Mouse (Mus musculus) heart, postnatal 14 days (tissue): ENCODE measurements around the gene Trpm7. TPM values are rescaled to one million over a fixed set of nuclear protein-coding genes. Genes with fewer than 3 reads are reported as not detected.
"Not testable (repeated sequence)": the region's sequence is repeated elsewhere in the genome, so short reads cannot be mapped to it uniquely, and the experiment has no call there.

Experiments used
- DNase-seq, 2 experiments: peaks; one replicate each; pipeline ENCODE4 v3.0.0; 2021 to 2022
- intact Hi-C: fragments of 180-260 bp; cut with DNase I; formaldehyde crosslinking; loops from one replicate; pipeline ENCODE4 v1.15.1; 2025
- long read RNA-seq, 2 experiments: library from polyadenylated mRNA; stranded (forward); transcript quantifications; one replicate each; pipeline ENCODE4 v2.0.0; 2021
- total RNA-seq, 2 experiments: library from RNA; stranded (reverse); gene quantifications; 2 replicates each; pipeline ENCODE4 v1.2.3; 2021

The Trpm7 gene
- total RNA-seq: 10 to 100 TPM; 40.6 to 43.6 TPM
- long read RNA-seq, experiment 1, full-length matches to known transcripts: 2 of 7 reads
- long read RNA-seq, experiment 1, partial matches to known transcripts: 3 of 7 reads
- long read RNA-seq, experiment 1, other reads (novel, unspliced or antisense): 2 of 7 reads
- long read RNA-seq, experiment 2, full-length matches to known transcripts: 2 of 5 reads
- long read RNA-seq, experiment 2, partial matches to known transcripts: 2 of 5 reads
- long read RNA-seq, experiment 2, other reads (novel, unspliced or antisense): 1 of 5 reads

DNA sequence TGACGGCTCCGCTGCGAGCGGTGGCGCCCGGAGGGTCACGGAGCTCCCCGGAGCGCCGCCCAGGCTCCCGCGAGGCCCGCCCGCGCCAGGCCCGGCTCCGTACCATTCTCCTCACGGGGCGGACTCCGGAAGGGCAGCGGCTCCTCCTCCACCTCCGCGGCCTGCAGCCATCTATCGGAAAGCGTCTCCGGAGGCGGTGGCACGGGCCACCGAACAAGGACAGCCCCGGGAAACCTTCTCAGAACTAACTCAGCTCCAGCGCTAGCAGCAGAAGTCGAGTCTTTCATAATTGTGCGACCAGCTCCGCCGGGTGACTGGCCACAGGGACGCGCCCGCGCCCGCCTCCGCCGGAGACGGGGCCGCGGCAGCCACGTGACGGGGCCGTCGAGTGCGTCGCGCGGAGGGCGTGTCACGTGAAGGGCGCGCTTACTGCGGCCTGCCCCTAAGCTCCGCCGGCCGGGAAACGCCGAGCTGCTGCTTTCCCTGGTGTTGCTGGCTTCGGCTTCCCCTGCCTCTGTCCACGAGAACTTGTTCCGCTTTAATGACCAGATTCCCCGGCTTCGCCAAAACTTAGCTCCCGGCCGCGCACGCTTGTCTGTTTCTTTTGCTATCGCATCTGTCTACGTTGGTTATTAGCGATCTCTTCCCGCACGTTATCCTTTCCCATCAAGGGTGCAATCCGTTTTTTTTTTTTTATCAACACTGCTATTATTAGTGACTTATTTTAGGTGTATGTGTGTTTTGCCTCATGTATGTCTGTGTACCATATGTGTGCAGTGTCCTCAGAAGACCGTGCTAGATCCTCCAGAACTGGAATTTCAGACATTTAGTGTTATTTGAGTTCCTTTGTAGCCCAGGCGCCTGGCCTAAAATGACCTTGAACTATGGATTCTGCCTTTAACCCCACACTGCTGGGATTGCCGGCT lies at the start of gene Trpm7:
Trpm7 (minus strand) TSS at position 360 of the 926 bp plus-strand sequence.
- peak; percentile 94 to 95 for DNase-seq
- intact Hi-C loops: loop anchor here (1.0 kb wide), 1 partner anchor 57 kb away; the partner anchor contains the start of gene Sppl2a

- no peak for DNase-seq
- intact Hi-C loops: no loop called here
Observed at GRCm38 (mm10) chr2:126920358-126921060, 44.5 kb upstream of the Trpm7 start.

DNA sequence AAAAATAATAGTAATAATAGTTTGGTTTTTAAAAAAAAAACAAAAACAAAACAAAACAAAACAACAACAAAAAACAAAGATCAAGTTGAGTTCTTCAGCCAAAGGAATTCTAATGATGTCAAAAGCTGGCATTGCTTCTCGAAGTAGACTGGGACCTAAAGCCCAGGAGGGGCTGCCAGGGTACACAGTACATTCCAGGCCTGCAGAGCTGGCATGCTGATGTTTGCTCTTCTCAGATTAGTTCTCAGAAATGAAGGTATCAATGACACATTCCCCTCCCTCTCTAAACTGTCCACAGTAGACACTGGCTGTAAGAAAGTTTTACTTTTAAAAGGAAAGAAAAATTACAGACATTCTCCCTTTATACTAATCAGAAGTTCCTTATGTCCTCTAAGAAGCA lies 40.2 kb upstream of the Trpm7 start:
- intact Hi-C loops: no loop called here
- DNase-seq: no peak

- intact Hi-C loops: no loop called here
- peak in 1 of 2 experiments; percentile 8 for DNase-seq
Observed at GRCm38 (mm10) chr2:126914096-126914495, 38.1 kb upstream of the Trpm7 start.

GRCm38 (mm10) chr2:126904162-126904561 lies 28.1 kb upstream of the Trpm7 start:
- intact Hi-C loops: no loop called here

GRCm38 (mm10) chr2:126897511-126897910 lies 21.5 kb upstream of the Trpm7 start:
- peak; percentile 10 to 28 for DNase-seq
- intact Hi-C loops: no loop called here

More at GRCm38 (mm10) chr2:126904162-126904561, 28.1 kb upstream of the Trpm7 start:
- no peak for DNase-seq

GRCm38 (mm10) chr2:126896941-126897340 lies 20.9 kb upstream of the Trpm7 start:
- no peak for DNase-seq
- intact Hi-C loops: no loop called here

- DNase-seq: no peak
- intact Hi-C loops: no loop called here
Observed at GRCm38 (mm10) chr2:126894245-126894644, 18.2 kb upstream of the Trpm7 start.

- no peak for DNase-seq
- intact Hi-C loops: no loop called here
Observed at GRCm38 (mm10) chr2:126892316-126892715, 16.3 kb upstream of the Trpm7 start.

DNA sequence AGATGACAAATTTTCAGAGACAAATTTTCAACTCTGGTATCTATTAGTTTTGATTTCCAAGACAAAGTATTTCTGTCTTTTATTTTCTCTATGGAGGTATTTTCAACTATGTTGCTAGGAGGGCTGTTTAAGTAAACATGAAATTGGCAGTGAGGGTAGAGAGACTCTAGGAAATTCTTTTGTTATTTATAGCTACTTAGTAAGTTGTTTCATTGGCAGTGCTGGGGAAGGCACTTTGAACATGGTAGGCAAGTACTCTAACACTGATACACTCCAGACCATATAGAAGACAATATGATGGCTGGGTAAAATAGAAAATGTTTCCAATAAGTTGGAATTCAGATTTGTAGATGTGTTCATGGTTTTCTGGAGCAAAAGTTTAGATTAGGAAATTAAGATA lies 15.7 kb upstream of the Trpm7 start:
- no peak for DNase-seq
- intact Hi-C loops: no loop called here

DNA sequence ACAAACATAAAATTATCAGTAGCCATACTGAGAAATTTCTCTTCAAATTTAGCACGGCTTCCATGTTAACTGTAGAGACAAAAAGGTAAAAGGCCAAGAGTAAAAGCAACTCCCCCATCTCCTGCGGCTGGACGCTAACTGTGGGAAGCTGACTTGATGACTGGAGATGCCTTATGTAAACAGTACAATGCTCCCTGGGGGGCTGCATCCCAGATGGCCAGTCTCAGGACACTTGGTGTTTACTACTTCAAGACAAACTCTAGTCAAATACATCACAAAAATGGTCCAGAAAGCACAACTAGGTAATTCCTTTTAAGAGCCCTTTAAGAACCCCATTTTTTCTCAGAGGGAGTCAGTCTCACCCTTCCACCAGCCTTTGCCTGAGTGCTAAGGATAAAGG lies 11.1 kb upstream of the Trpm7 start:
- intact Hi-C loops: no loop called here
- peak in 1 of 2 experiments; percentile 8 for DNase-seq

DNA sequence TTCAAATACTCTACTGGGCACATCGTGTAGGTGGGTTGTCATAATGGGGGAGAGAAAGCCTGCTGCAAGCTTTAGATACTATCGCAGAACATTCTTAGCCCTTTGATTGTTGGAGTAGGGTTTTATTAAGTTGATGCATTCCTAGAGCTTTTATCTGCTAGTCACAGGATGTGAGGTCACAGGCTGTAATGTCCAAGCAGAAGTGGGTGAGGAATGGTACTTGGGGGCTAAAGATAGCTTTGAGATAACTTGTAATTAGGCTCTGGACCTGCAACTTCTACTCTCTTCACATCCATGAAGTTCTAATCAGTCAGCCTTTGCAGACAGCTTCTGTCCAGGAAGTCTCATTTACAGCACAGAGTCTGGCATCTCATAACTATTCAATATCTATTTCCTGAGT lies 9.8 kb upstream of the Trpm7 start:
- intact Hi-C loops: no loop called here
- DNase-seq: no peak

DNA sequence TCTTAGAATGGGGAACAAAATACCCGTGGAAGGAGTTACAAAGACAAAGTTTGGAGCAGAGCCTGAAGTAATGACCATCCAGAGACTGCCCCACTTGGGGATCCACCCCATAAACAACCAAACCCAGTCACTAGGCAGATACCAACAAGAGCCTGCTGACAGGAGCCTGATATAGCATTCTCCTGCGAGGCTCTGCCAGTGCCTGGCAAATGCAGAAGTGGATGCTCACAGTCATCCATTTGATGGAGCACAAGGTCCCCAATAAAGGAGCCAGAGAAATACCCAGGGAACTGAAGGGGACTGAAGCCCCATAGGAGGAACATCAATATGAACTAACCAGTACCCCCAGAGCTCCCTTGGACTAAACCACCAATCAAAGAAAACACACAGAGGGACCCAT lies 6.7 kb upstream of the Trpm7 start:
- DNase-seq: peak in 1 of 2 experiments; percentile 9
- intact Hi-C loops: not testable (repeated sequence)

DNA sequence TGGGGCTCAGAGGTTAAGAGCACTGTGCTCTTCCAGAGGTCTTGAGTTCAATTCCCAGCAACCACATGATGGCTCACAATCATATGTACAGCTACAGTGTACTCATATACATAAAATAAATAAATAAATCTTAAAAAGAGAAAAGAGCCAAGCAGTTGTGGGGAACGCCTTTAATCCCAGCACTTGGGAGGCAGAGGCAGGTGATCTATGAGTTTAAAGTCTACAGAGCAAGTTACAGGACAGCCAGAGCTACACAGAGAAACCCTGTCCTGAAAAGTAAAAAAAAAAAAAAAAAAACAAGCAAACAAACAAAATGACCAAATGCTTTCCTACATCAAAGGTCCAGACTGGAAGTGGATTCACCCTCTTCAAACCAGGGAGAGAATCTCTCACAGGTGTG lies 2.0 kb upstream of the Trpm7 start:
- intact Hi-C loops: no loop called here
- DNase-seq: no peak

GRCm38 (mm10) chr2:126875516-126875835 lies 554 bp downstream of the Trpm7 start:
- DNase-seq: peak in 1 of 2 experiments; percentile 53
- intact Hi-C loops: no loop called here

DNA sequence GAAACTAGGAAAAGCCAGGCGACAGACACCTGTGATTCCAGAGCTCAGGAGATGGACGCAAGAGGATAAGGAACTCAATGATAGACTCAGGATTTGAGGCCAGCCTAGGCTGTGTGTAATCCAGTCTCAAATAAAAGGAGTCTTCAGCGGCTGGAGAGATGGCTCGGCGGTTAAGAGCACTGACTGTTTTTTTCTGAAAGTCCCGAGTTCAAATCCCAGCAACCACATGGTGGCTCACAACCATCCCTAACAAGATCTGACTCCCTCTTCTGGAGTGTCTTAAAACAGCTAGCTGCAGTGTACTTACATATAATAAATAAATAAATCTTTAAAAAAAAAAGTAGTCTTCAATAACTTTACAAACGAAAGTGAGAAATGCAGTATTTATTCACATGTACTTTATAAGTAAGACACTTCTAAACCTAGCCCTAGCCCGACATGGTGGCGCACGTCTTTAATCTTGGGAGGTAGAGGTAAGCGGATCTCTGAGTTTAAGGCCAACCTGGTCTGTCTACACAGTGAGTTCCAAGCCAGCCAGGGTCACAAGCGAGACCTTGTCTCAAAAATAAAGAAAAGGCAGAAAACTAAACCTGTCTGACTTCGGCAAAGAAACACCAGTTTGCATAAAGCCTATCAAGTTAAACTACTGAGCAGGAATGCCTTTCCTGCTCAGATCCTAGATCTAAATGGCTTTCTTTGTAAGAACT lies 1.1 kb downstream of the Trpm7 start:
- intact Hi-C loops: no loop called here
- DNase-seq: no peak

- intact Hi-C loops: no loop called here
- no peak for DNase-seq
Observed at GRCm38 (mm10) chr2:126866301-126866700, 9.7 kb downstream of the Trpm7 start.

DNA sequence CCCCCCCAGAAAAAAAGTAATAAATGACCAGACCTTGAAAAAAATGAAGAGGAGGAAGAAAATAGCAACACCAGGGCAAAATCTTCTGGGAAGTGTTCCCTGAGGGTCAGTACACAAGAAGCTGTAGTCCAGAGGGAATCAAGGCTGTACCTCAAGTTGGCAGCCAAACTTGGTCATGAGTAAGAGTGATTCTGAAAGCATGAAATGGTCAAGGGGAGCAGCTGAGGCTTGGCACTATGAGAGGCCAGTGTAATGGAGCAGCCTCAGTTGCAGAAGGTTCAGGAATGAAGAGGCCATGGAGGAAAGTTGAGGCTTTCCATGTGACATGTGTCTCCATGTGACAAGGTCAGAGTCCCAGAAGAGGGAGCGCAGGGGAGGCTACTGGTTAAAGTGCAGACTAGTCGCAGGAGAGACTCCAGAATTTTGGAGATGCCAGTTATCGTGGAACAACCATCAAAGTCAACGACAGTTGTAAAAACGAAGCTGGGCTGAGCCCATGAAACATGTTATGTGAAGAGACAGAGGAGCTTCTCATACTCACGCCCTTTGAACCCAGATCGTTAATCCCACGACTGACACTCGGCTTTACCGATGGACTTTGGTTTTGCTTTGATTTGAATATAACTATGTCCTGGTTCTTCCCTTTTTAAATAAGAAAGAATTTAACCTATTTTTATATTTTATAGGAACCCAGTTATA lies 10.4 kb downstream of the Trpm7 start:
- intact Hi-C loops: no loop called here
- DNase-seq: no peak

DNA sequence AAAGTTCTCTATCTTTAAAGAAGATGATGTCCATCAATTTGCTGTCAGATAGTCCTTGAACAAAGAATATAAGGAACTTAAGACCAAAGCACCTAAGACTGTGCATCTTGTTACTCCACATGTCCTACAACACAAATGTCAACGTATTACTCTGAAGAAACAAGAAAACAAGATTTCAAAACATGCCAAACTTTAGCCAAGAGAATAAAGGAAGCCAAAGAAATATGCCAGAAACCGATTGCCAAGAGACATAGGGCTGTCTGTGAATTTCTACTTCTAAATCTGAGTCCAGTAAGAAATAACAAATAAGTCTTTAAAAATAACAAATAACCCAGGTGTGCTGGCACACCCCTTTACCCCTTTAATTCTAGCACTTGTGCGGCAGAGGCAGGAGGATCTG lies 11.0 kb downstream of the Trpm7 start:
- intact Hi-C loops: no loop called here
- no peak for DNase-seq

- no peak for DNase-seq
- intact Hi-C loops: no loop called here
Observed at GRCm38 (mm10) chr2:126844751-126845150, 31.3 kb downstream of the Trpm7 start.
